Mouse (Mus musculus): ENCODE results near the gene Olfr975. TPM values are rescaled to one million over a fixed set of nuclear protein-coding genes. Genes with fewer than 3 reads are reported as not detected.

Gene Olfr975
- polyA plus RNA-seq, 1 experiment from 2014 or later = 0.06 TPM

Other genes with a start within 250 kb of the Olfr975 start
- not detected in 2 replicates for gene Olfr149, start 244.9 kb downstream of the Olfr975 start, polyA plus RNA-seq (2016; fragmentation: Nextera tagmentation; extraction: Ambion mirVana)
- not detected in 2 replicates for gene Olfr965, start 240.7 kb downstream of the Olfr975 start, polyA plus RNA-seq (2016; fragmentation: Nextera tagmentation; extraction: Ambion mirVana)
- not detected in 2 replicates for gene Olfr150, start 221.1 kb downstream of the Olfr975 start, polyA plus RNA-seq (2016; fragmentation: Nextera tagmentation; extraction: Ambion mirVana)
- not detected in 2 replicates for gene Olfr967, start 205.8 kb downstream of the Olfr975 start, polyA plus RNA-seq (2016; fragmentation: Nextera tagmentation; extraction: Ambion mirVana)
- gene Olfr968, start 168.8 kb downstream of the Olfr975 start, polyA plus RNA-seq (2016; fragmentation: Nextera tagmentation; extraction: Ambion mirVana) = not detected in 2 replicates
- gene Olfr969, start 161.1 kb downstream of the Olfr975 start, polyA plus RNA-seq (2016; fragmentation: Nextera tagmentation; extraction: Ambion mirVana) = not detected in 2 replicates
- gene Olfr970, start 143.2 kb downstream of the Olfr975 start, polyA plus RNA-seq (2016; fragmentation: Nextera tagmentation; extraction: Ambion mirVana) = not detected in 2 replicates
- not detected in 2 replicates for gene Olfr971, start 115.2 kb downstream of the Olfr975 start, polyA plus RNA-seq (2016; fragmentation: Nextera tagmentation; extraction: Ambion mirVana)
- not detected in 2 replicates for gene Olfr972, start 85.6 kb downstream of the Olfr975 start, polyA plus RNA-seq (2016; fragmentation: Nextera tagmentation; extraction: Ambion mirVana)
- gene Olfr229, start 44.7 kb downstream of the Olfr975 start, polyA plus RNA-seq (2016; fragmentation: Nextera tagmentation; extraction: Ambion mirVana) = not detected in 2 replicates
- gene Olfr974, start 14.5 kb downstream of the Olfr975 start, polyA plus RNA-seq (2016; fragmentation: Nextera tagmentation; extraction: Ambion mirVana) = not detected in 2 replicates
- gene Olfr976, start 9.1 kb upstream of the Olfr975 start, polyA plus RNA-seq (2016; fragmentation: Nextera tagmentation; extraction: Ambion mirVana) = not detected in 2 replicates
- gene Olfr978, start 40.1 kb upstream of the Olfr975 start, polyA plus RNA-seq (2016; fragmentation: Nextera tagmentation; extraction: Ambion mirVana) = not detected in 2 replicates
- gene Olfr979, start 51.4 kb upstream of the Olfr975 start, polyA plus RNA-seq (2016; fragmentation: Nextera tagmentation; extraction: Ambion mirVana) = not detected in 2 replicates
- not detected in 2 replicates for gene Olfr980, start 57.5 kb upstream of the Olfr975 start, polyA plus RNA-seq (2016; fragmentation: Nextera tagmentation; extraction: Ambion mirVana)
- gene Olfr981, start 69.4 kb upstream of the Olfr975 start, polyA plus RNA-seq (2016; fragmentation: Nextera tagmentation; extraction: Ambion mirVana) = not detected in 2 replicates
- gene Olfr982, start 121.8 kb upstream of the Olfr975 start, polyA plus RNA-seq (2016; fragmentation: Nextera tagmentation; extraction: Ambion mirVana) = not detected in 2 replicates
- not detected in 2 replicates for gene Olfr983, start 141.5 kb upstream of the Olfr975 start, polyA plus RNA-seq (2016; fragmentation: Nextera tagmentation; extraction: Ambion mirVana)
- not detected in 2 replicates for gene Olfr984, start 162.2 kb upstream of the Olfr975 start, polyA plus RNA-seq (2016; fragmentation: Nextera tagmentation; extraction: Ambion mirVana)
- gene Olfr985, start 178.1 kb upstream of the Olfr975 start, polyA plus RNA-seq (2016; fragmentation: Nextera tagmentation; extraction: Ambion mirVana) = not detected in 2 replicates
- not detected in 2 replicates for gene Tmem225, start 196.1 kb upstream of the Olfr975 start, polyA plus RNA-seq (2016; fragmentation: Nextera tagmentation; extraction: Ambion mirVana)
- gene Olfr986, start 228.9 kb upstream of the Olfr975 start, polyA plus RNA-seq (2016; fragmentation: Nextera tagmentation; extraction: Ambion mirVana) = not detected in 2 replicates
- gene Zfp202, start 240.3 kb upstream of the Olfr975 start, polyA plus RNA-seq (2016; fragmentation: Nextera tagmentation; extraction: Ambion mirVana) = 8.2 and 8.4 TPM in 2 replicates

All from forebrain, embryonic 12.5 days (tissue).